Mouse (Mus musculus): Measurements from ENCODE around the gene Rab37. TPM values are rescaled to one million over a fixed set of nuclear protein-coding genes. Genes with fewer than 3 reads are reported as not detected.

Gene Rab37
- polyA plus RNA-seq, 1 experiment from 2014 or later, result 2.2 TPM

DNA sequence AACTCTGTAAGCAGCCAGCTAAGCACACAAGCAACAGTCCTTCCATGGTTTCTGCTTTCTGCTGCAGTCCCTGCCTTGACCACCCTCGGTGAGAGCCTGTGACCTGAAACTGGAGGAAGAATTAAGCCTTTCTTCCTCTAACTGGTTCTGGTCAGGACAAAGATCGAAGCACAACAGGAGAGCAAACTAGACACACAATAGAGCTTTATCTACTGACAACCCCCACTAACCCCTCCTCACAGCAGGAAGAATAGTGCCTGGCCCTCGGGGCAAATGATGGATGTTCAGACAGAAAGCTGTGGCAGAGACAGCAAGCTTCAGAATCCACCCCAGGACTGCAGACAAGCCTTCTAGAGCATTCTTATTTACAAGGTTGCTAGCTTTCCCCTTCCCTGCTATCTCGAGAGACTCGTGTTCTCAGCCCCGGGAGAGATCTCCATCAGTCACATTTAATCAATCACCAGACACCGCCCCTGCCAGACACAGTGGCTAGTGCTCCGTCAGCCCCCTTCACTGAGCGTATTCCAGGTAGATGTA lies 20.1 kb upstream of the Rab37 start:
- Histone ChIP-seq H3K4me1 (ENCODE audit: insufficient read depth, low read length) (peaks cover 12% of the 10 kb centered on the region), H3K9me3 (ENCODE audit: low read length) (no peaks in the 10 kb centered on the region), H3K27ac (ENCODE audit: low read length) (peak overlapping the region; percentile 67), H3K4me2 (replicated peaks; ENCODE audit: low read depth, low read length) (peak overlapping the region; percentile 42), H3K27me3 (ENCODE audit: insufficient read depth, low read length) (no peaks in the 10 kb centered on the region), H3K4me3 (ENCODE audit: low read length) (peak overlapping the region; percentile 11; the same call in 1 of the 2 replicates), H3K36me3 (ENCODE audit: insufficient read depth, low read length) (no peaks in the 10 kb centered on the region), H3K9ac (replicated peaks; ENCODE audit: low read length) (no peak overlapping the region)
- WGBS, result 9% methylated on average over 9 of the region's 9 CpGs
- ATAC-seq (ENCODE audit: low FRiP score, low TSS enrichment), result no peak

DNA sequence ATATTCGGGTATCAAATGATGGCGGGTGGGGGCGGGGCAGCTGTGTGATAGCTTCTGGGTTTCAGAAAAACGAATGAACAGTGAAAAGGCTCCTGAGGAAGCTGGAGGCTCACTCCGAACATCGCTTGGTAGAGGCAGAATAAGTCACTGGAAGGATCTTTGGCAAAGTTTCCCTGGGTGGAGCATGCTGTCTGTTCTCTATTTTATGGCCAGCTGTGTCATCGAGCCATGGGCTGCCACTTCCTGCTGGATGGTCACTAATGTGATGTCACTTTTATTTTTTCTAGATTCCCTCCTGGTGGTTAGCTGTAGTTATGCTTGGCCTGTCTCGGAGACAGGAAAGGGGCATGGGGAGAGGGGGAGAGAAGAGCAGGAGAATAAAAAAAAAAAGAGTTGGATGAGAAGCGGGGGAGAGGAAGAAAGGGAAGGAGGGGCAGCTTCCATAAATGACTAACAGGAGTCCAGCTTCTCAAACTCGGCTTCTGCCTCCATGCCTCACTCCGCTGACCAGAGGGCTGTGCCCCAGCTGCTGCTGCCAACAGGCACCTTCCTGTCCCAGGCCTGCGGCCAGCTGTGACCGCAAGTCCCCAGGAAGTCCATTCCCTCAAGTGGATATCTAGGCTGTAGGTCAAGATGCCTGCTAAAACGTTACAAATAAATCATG lies 19.5 kb upstream of the Rab37 start:
- peak; percentile 84 for ATAC-seq (ENCODE audit: low FRiP score, low TSS enrichment)
- Histone ChIP-seq H3K4me3 (ENCODE audit: low read length) (peak overlapping the region; percentile 11; the same call in 1 of the 2 replicates), H3K4me1 (ENCODE audit: insufficient read depth, low read length) (peaks cover 12% of the 10 kb centered on the region), H3K36me3 (ENCODE audit: insufficient read depth, low read length) (no peaks in the 10 kb centered on the region), H3K9ac (replicated peaks; ENCODE audit: low read length) (no peak overlapping the region), H3K9me3 (ENCODE audit: low read length) (no peaks in the 10 kb centered on the region), H3K27ac (ENCODE audit: low read length) (peak overlapping the region; percentile 67), H3K27me3 (ENCODE audit: insufficient read depth, low read length) (no peaks in the 10 kb centered on the region), H3K4me2 (replicated peaks; ENCODE audit: low read depth, low read length) (peak overlapping the region; percentile 42)
- 8% methylated on average over 13 of the region's 14 CpGs for WGBS

DNA sequence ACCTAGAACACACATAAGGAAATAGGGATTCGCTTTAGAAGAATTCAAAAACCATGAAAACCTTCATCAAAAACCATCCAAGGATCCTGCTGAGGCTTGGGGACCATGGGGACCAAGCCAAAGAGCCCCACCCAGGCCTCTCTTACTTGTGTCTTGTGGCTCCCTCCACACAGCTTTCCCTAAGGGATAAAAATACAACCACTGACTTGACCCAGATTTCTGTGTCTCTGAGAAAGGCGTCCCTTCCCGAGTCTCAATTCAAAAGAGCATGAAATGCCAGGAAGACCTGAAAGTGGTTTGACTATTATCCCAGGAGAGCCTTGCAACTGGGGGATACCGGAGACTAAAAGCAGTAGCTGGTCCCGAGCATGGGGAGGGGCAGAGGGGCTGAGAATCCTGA lies 18.2 kb upstream of the Rab37 start:
- no peak overlapping the region for H3K4me2 ChIP-seq (replicated peaks; ENCODE audit: low read depth, low read length)
- H3K9me3 ChIP-seq (ENCODE audit: low read length), result no peaks in the 10 kb centered on the region
- WGBS, result 72% methylated on average over 5 of the region's 5 CpGs
- no peak for ATAC-seq (ENCODE audit: low FRiP score, low TSS enrichment)
- H3K4me1 ChIP-seq (ENCODE audit: insufficient read depth, low read length), result peaks cover 12% of the 10 kb centered on the region
- no peak overlapping the region for H3K9ac ChIP-seq (replicated peaks; ENCODE audit: low read length)
- no peak overlapping the region for H3K4me3 ChIP-seq (ENCODE audit: low read length)
- H3K27me3 ChIP-seq (ENCODE audit: insufficient read depth, low read length), result no peaks in the 10 kb centered on the region
- no peak overlapping the region for H3K27ac ChIP-seq (ENCODE audit: low read length)
- H3K36me3 ChIP-seq (ENCODE audit: insufficient read depth, low read length), result no peaks in the 10 kb centered on the region

DNA sequence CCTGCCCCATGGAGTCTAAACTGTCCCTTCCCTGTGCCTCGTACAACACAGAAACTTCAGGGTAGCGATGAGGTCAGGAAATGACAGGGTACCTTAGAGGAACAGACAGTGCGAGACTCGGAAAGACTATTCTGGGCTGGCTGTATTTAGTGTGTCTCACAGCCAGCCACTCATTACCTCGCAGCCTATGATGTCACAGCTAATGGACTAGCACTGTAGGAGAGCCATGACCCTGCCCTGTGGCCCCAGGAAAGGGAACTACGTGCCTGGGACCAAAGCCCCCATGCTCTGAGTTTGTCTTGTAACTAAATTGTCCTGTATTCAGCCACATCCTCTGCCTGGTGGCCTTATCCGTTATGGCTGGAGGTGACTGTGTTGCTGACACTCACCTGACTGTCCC lies 15.8 kb upstream of the Rab37 start:
- Histone ChIP-seq H3K9ac (replicated peaks; ENCODE audit: low read length) (no peak overlapping the region), H3K4me2 (replicated peaks; ENCODE audit: low read depth, low read length) (no peak overlapping the region), H3K4me3 (ENCODE audit: low read length) (no peak overlapping the region), H3K4me1 (ENCODE audit: insufficient read depth, low read length) (peaks cover 12% of the 10 kb centered on the region), H3K27me3 (ENCODE audit: insufficient read depth, low read length) (no peaks in the 10 kb centered on the region), H3K9me3 (ENCODE audit: low read length) (no peaks in the 10 kb centered on the region), H3K27ac (ENCODE audit: low read length) (no peak overlapping the region), H3K36me3 (ENCODE audit: insufficient read depth, low read length) (no peaks in the 10 kb centered on the region)
- no peak for ATAC-seq (ENCODE audit: low FRiP score, low TSS enrichment)
- WGBS, result 72% methylated on average over 7 of the region's 7 CpGs

DNA sequence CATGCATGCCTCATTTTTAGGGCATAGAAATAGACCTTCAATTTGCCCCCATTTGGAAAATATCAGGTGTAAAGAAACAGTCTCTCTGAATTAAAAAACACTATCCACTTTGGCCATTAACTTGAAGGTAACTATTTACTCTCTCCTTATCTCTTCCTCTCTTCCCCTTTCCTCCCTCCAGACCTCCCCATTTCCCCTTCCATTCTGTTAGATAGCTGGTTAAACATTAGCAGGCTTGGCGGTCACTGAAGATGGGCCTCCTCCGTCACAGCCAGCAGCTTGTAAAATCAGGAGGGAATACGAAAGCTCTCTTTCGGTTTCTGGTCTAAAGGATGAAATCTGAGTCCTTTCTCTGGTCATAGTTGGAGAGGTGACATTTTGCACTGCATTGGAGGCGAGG lies 15.4 kb upstream of the Rab37 start:
- H3K27ac ChIP-seq (ENCODE audit: low read length), result no peak overlapping the region
- H3K9ac ChIP-seq (replicated peaks; ENCODE audit: low read length), result no peak overlapping the region
- H3K36me3 ChIP-seq (ENCODE audit: insufficient read depth, low read length), result no peaks in the 10 kb centered on the region
- no peak overlapping the region for H3K4me2 ChIP-seq (replicated peaks; ENCODE audit: low read depth, low read length)
- no peak for ATAC-seq (ENCODE audit: low FRiP score, low TSS enrichment)
- no peak overlapping the region for H3K4me3 ChIP-seq (ENCODE audit: low read length)
- H3K9me3 ChIP-seq (ENCODE audit: low read length), result no peaks in the 10 kb centered on the region
- no peaks in the 10 kb centered on the region for H3K27me3 ChIP-seq (ENCODE audit: insufficient read depth, low read length)
- peaks cover 12% of the 10 kb centered on the region for H3K4me1 ChIP-seq (ENCODE audit: insufficient read depth, low read length)
- 49% methylated on average over 5 of the region's 5 CpGs for WGBS

DNA sequence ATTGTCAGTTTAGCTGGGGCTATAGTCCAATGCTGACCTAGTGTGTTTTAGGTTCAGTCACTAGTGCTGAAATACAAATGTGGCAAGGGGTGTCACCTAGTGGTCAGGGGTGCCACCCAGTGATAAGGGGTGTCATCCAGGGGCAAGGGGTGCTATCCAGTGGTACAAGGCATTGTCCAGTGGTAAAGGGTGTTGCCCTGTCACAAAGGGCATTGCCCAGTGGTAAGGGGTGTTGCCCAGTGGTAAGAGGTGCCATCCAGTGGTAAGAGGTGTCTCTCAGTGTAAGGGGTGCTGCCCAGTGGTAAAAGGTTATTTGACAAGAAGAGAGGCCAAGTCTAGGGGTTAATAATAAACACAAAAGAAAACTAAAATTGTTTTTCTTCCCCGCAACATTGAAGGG lies 13.8 kb upstream of the Rab37 start:
- no peak overlapping the region for H3K4me2 ChIP-seq (replicated peaks; ENCODE audit: low read depth, low read length)
- H3K27me3 ChIP-seq (ENCODE audit: insufficient read depth, low read length), result no peaks in the 10 kb centered on the region
- H3K9me3 ChIP-seq (ENCODE audit: low read length), result no peaks in the 10 kb centered on the region
- H3K4me1 ChIP-seq (ENCODE audit: insufficient read depth, low read length), result no peaks in the 10 kb centered on the region
- H3K9ac ChIP-seq (replicated peaks; ENCODE audit: low read length), result no peak overlapping the region
- no peaks in the 10 kb centered on the region for H3K36me3 ChIP-seq (ENCODE audit: insufficient read depth, low read length)
- 89% methylated on average over 1 of the region's 1 CpGs for WGBS
- no peak overlapping the region for H3K27ac ChIP-seq (ENCODE audit: low read length)
- H3K4me3 ChIP-seq (ENCODE audit: low read length), result no peak overlapping the region
- ATAC-seq (ENCODE audit: low FRiP score, low TSS enrichment), result no peak

DNA sequence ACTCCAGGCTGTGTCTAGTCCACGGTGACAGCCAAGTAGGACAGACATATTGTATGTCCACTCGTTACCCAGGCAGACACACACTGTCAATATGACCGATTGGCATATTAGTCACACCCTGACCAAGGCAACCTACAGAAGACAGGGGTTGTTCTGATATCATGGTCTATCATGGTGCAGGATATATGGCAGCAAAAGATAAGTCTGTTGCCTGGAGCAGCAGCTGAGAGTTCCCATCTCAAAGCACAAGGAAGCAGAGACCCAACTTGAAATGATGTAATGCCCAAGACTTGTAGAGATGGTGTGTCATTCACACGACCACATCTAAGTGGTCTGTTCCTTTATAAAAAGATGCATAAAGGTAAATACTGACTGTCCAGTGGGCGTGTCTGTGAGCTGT lies 12.6 kb upstream of the Rab37 start:
- H3K9me3 ChIP-seq (ENCODE audit: low read length), result no peaks in the 10 kb centered on the region
- no peak for ATAC-seq (ENCODE audit: low FRiP score, low TSS enrichment)

DNA sequence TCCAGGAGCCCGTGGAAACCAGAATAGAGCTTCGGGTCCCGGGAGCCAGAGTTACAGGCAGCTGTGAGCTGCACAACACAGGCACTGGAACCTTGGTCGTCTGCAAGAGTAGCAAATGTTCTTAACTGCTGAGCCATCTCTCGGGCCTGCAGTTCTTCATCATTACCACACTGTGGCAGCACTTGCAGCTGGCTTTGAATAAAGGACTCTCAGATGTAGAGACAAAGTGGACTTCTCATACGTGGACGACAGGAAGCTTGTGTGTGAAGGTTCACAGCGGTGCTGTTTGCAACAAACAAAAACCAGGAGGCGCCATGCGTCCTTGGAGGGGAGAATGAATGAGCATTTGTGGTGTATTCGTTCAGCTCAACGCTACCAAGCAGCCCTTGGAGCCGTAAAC lies 10.3 kb upstream of the Rab37 start:
- Histone ChIP-seq H3K9ac (replicated peaks; ENCODE audit: low read length) (no peak overlapping the region), H3K27me3 (ENCODE audit: insufficient read depth, low read length) (peaks cover 18% of the 10 kb centered on the region; the same call in 1 of the 2 replicates), H3K4me1 (ENCODE audit: insufficient read depth, low read length) (no peaks in the 10 kb centered on the region), H3K4me2 (replicated peaks; ENCODE audit: low read depth, low read length) (no peak overlapping the region), H3K27ac (ENCODE audit: low read length) (no peak overlapping the region), H3K4me3 (ENCODE audit: low read length) (no peak overlapping the region), H3K36me3 (ENCODE audit: insufficient read depth, low read length) (no peaks in the 10 kb centered on the region), H3K9me3 (ENCODE audit: low read length) (no peaks in the 10 kb centered on the region)
- WGBS, result 35% methylated on average over 13 of the region's 13 CpGs
- no peak for ATAC-seq (ENCODE audit: low FRiP score, low TSS enrichment)

More for the DNA sequence above, 12.6 kb upstream of the Rab37 start:
- Histone ChIP-seq H3K27me3 (ENCODE audit: insufficient read depth, low read length) (peaks cover 2% of the 10 kb centered on the region; the same call in 1 of the 2 replicates), H3K4me2 (replicated peaks; ENCODE audit: low read depth, low read length) (no peak overlapping the region), H3K4me1 (ENCODE audit: insufficient read depth, low read length) (no peaks in the 10 kb centered on the region), H3K27ac (ENCODE audit: low read length) (no peak overlapping the region), H3K4me3 (ENCODE audit: low read length) (no peak overlapping the region), H3K36me3 (ENCODE audit: insufficient read depth, low read length) (no peaks in the 10 kb centered on the region), H3K9ac (replicated peaks; ENCODE audit: low read length) (no peak overlapping the region)
- 88% methylated on average over 5 of the region's 5 CpGs for WGBS

DNA sequence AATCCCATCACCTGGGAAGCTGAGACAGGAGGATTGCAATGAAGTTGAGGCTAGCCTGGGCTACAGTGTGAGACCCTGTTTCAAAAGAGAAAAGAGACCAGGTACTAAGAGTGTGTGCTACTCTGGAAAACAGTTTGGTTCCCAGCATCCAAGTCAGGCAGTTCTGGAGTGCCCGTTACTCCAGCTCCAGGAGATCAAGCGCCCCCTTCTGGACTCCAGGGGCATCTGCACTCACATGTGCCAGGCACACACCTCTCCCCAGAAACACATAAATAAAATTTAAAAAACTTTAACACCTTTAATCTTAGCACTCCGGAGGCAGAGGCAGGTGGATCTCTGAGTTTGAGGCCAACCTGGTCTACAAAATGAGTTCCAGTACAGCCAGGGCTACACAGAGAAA lies 9.9 kb upstream of the Rab37 start:
- Histone ChIP-seq H3K36me3 (ENCODE audit: insufficient read depth, low read length) (no peaks in the 10 kb centered on the region), H3K9me3 (ENCODE audit: low read length) (no peaks in the 10 kb centered on the region), H3K4me2 (replicated peaks; ENCODE audit: low read depth, low read length) (no peak overlapping the region), H3K27ac (ENCODE audit: low read length) (no peak overlapping the region), H3K27me3 (ENCODE audit: insufficient read depth, low read length) (peaks cover 18% of the 10 kb centered on the region; the same call in 1 of the 2 replicates), H3K4me1 (ENCODE audit: insufficient read depth, low read length) (no peaks in the 10 kb centered on the region), H3K4me3 (ENCODE audit: low read length) (no peak overlapping the region), H3K9ac (replicated peaks; ENCODE audit: low read length) (no peak overlapping the region)
- ATAC-seq (ENCODE audit: low FRiP score, low TSS enrichment), result no peak
- 59% methylated on average over 3 of the region's 3 CpGs for WGBS

DNA sequence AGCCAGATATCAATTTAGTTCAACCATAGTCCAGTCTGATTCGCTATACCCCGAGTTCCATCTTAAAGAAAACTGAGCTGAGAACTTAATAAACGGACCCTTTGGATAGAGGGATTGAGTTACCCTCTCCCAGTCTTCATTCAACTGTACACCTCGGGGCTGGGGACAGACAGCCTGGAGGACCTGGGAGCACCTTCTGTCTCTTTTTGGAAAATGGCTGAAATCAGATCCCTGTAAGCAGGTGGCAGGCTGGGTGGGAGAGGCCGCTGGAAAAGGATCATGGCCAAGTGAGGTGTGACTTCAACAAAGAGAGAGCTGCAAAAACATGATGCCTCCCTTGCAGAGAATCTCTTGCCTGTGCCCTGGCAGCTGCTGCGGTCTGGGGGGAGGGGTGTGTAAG lies 9.0 kb upstream of the Rab37 start:
- no peak for ATAC-seq (ENCODE audit: low FRiP score, low TSS enrichment)
- no peak overlapping the region for H3K4me2 ChIP-seq (replicated peaks; ENCODE audit: low read depth, low read length)
- 46% methylated on average over 6 of the region's 6 CpGs for WGBS
- no peaks in the 10 kb centered on the region for H3K36me3 ChIP-seq (ENCODE audit: insufficient read depth, low read length)
- no peaks in the 10 kb centered on the region for H3K4me1 ChIP-seq (ENCODE audit: insufficient read depth, low read length)
- peaks cover 18% of the 10 kb centered on the region; the same call in 1 of the 2 replicates for H3K27me3 ChIP-seq (ENCODE audit: insufficient read depth, low read length)
- H3K9me3 ChIP-seq (ENCODE audit: low read length), result no peaks in the 10 kb centered on the region
- no peak overlapping the region for H3K4me3 ChIP-seq (ENCODE audit: low read length)
- no peak overlapping the region for H3K9ac ChIP-seq (replicated peaks; ENCODE audit: low read length)
- no peak overlapping the region for H3K27ac ChIP-seq (ENCODE audit: low read length)

All from kidney, embryonic 16.5 days (tissue).